Mouse (Mus musculus) intestine, embryonic 14.5 days (tissue): ENCODE results near the gene Camta1. TPM values are rescaled to one million over a fixed set of nuclear protein-coding genes. Genes with fewer than 3 reads are reported as not detected.

Experiments
- ATAC-seq: fragments of 200-750 bp; cut with Nextera tagmentation; replicated peaks from 2 replicates; pipeline ENCODE4 v1.8.0; 2017; ENCODE audit warnings: low read depth, moderate number of reproducible peaks, moderate TSS enrichment, moderate library complexity; ENCODE audit not compliant: low FRiP score, low TSS enrichment
- DNase-seq: peaks from one replicate; pipeline ENCODE4 v3.0.0-alpha.2; 2018; ENCODE audit warnings: low spot score
- H3K27ac ChIP-seq: fragments of 300-500 bp; sonication (generic); 2 replicates; pipeline ENCODE4 v1.5.1; 2014; ENCODE audit warnings: low read depth, mild to moderate bottlenecking, control low read depth
- H3K27me3 ChIP-seq: fragments of 300-500 bp; sonication (generic); replicated peaks from 2 replicates; pipeline ENCODE4 v1.6.1; 2014; ENCODE audit warnings: low read length, control low read depth; ENCODE audit not compliant: control insufficient read depth, insufficient read depth
- H3K36me3 ChIP-seq: fragments of 300-500 bp; sonication (generic); 2 replicates; pipeline ENCODE4 v1.6.1; 2014; ENCODE audit warnings: low read length, control low read depth; ENCODE audit not compliant: control insufficient read depth, insufficient read depth
- H3K4me1 ChIP-seq: fragments of 300-500 bp; sonication (generic); replicated peaks from 2 replicates; pipeline ENCODE4 v1.6.1; 2014; ENCODE audit warnings: low read length, control low read depth, mixed read lengths; ENCODE audit not compliant: control insufficient read depth, insufficient read depth
- H3K4me2 ChIP-seq: fragments of 300-500 bp; sonication (generic); 2 replicates; pipeline ENCODE4 v1.6.1; 2014; ENCODE audit warnings: low read length
- H3K4me3 ChIP-seq: fragments of 300-500 bp; sonication (generic); 2 replicates; pipeline ENCODE4 v1.5.1; 2014; ENCODE audit warnings: low read depth, low read length, control low read depth, mixed read lengths
- H3K9ac ChIP-seq: fragments of 300-500 bp; sonication (generic); 2 replicates; pipeline ENCODE4 v1.6.1; 2014; ENCODE audit warnings: mild to moderate bottlenecking, low read length
- H3K9me3 ChIP-seq: fragments of 300-500 bp; sonication (generic); 2 replicates; pipeline ENCODE4 v1.6.1; 2016; ENCODE audit warnings: low read length, control low read depth; ENCODE audit not compliant: control insufficient read depth
- WGBS: fragments of 180-500 bp; shearing (Covaris S2); extraction: QIAGEN DNeasy Blood & Tissue Kit; methylation state at CpG from one replicate; pipeline ENCODE4 v1.1.7; 2014; 5-methylcytosine and 5-hydroxymethylcytosine counted together
- polyA plus RNA-seq: library from polyadenylated mRNA; unstranded; fragments of >200 nt; fragmentation: Nextera tagmentation; extraction: Ambion mirVana; gene quantifications from 2 replicates; pipeline ENCODE4 v1.2.1, GENCODE M21; 2014

The Camta1 gene
- polyA plus RNA-seq, 1 experiment from 2014 or later: 88.1 TPM

DNA sequence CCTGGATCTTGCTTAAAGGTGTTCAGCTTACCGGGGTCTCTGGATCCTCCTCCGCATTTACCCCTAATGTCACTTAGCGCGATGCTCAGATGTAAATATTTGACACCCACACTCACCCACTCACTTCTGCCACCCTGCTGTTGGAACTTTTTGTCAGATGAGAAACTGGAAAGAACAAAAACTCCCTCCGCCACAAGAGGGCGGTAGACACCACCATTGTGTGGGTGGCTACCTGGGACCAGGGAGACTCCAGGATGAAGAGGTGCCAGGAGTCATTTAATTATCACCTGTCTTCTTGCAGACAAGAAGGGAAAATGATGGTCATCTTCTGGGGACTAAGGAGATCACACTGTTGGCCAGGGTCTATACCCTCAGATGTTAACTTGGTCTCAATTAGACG lies 895.1 kb downstream of the Camta1 start:
- no peak overlapping the region for H3K9ac ChIP-seq
- WGBS: 15% methylated on average over 7 of the region's 7 CpGs
- H3K27me3 ChIP-seq: no peaks in the 10 kb centered on the region
- no peak overlapping the region for H3K27ac ChIP-seq
- ATAC-seq (no peak), DNase-seq (peak; percentile 80)
- no peak overlapping the region for H3K4me3 ChIP-seq
- no peaks in the 10 kb centered on the region for H3K4me1 ChIP-seq
- no peaks in the 10 kb centered on the region for H3K36me3 ChIP-seq
- no peak overlapping the region for H3K4me2 ChIP-seq
- H3K9me3 ChIP-seq: no peaks in the 10 kb centered on the region

DNA sequence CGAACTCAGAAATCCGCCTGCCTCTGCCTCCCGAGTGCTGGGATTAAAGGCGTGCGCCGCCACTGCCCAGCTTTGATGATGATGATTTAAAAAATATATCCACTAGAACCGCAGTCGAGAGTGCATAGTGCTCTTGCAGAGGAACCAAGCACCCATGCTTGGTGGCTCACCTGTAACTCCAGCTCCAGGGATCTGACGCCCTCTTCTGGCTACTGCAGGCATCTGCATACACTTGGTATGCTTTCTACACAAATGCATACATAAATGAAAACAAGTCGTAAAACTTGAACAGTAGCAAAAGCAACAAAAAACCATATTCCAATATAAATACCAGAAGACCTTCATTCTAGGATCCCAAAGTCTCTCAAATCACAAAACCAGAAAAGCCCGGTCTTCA lies 896.1 kb downstream of the Camta1 start:
- WGBS: 64% methylated on average over 11 of the region's 11 CpGs
- no peaks in the 10 kb centered on the region for H3K27me3 ChIP-seq
- DNase-seq (no peak), ATAC-seq (no peak)
- H3K4me1 ChIP-seq: no peaks in the 10 kb centered on the region
- H3K36me3 ChIP-seq: no peaks in the 10 kb centered on the region
- H3K27ac ChIP-seq: no peak overlapping the region
- H3K4me3 ChIP-seq: no peak overlapping the region
- no peak overlapping the region for H3K4me2 ChIP-seq
- no peak overlapping the region for H3K9ac ChIP-seq
- H3K9me3 ChIP-seq: no peaks in the 10 kb centered on the region

DNA sequence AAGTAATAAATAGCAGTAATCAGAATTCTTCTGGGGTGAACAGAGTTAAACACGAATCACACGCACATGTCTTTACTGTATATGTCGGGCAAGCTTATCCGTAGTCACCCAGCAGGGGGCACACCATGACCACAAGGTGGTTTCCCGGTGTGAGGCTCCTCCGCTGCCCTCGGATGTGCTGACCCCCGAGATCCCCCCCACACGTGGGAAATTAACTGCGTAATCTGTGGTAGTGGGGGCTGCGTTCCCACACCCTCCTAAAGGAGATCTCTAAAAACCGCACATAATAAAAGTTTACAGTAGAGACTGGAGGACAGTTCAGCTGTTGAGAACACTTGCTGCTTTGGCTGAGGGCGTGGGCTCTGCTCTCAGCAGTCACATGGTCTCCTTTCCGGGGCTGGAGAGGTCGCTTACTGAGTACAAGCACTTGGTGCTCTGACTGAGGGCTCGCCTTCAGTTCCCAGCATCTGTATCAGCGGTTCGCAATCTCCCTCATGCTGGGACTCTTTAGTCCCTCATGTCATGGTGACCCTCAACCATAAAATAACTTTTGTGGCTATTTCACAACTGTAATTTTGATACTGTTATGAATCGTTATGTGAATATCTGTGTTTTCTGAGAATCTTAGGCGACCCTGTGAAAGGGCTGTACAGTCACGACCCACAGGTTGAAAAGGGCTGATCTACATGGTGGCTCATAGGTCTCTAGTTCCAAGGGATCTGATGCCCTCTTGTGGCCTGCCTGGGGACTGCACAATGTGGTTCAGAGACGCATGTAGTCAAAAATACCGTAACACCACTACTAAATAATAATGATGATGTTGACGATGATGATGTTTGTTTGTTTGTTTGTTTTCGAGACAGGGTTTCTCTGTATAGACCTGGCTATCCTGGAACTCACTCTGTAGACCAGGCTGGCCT lies 896.8 kb downstream of the Camta1 start:
- Histone ChIP-seq H3K27ac (no peak overlapping the region), H3K4me3 (peak overlapping the region; percentile 13; the same call in 1 of the 2 replicates), H3K4me1 (no peaks in the 10 kb centered on the region), H3K36me3 (no peaks in the 10 kb centered on the region), H3K4me2 (peak overlapping the region; percentile 43), H3K9me3 (no peaks in the 10 kb centered on the region), H3K27me3 (no peaks in the 10 kb centered on the region), H3K9ac (no peak overlapping the region)
- ATAC-seq (no peak; the same call in 1 of the 2 replicates), DNase-seq (peak; percentile 94)
- 15% methylated on average over 25 of the region's 25 CpGs for WGBS

DNA sequence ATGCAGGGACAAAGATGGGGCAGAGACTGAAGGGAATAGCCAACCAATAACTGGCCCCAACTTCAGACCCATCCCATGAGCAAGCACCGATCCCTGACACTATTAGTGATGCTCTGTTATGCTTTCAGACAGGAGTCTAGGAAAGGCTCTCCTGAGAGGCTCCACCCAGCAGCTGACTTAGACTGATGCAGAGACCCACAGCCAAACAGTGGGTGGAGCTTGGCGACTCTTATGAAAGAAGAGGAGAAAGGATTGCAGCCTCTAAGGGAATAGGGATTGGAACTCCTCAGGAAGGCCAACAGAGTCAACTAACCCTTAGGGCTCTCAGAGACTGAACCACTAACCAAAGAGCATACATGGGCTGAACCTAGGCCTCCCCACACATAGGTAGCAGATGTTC lies 898.0 kb downstream of the Camta1 start:
- Histone ChIP-seq H3K27ac (no peak overlapping the region), H3K9me3 (no peaks in the 10 kb centered on the region), H3K4me1 (no peaks in the 10 kb centered on the region), H3K4me3 (no peak overlapping the region), H3K9ac (no peak overlapping the region), H3K27me3 (no peaks in the 10 kb centered on the region), H3K36me3 (no peaks in the 10 kb centered on the region), H3K4me2 (no peak overlapping the region)
- WGBS: 62% methylated on average over 2 of the region's 2 CpGs
- no peak for ATAC-seq
- DNase-seq: no peak

DNA sequence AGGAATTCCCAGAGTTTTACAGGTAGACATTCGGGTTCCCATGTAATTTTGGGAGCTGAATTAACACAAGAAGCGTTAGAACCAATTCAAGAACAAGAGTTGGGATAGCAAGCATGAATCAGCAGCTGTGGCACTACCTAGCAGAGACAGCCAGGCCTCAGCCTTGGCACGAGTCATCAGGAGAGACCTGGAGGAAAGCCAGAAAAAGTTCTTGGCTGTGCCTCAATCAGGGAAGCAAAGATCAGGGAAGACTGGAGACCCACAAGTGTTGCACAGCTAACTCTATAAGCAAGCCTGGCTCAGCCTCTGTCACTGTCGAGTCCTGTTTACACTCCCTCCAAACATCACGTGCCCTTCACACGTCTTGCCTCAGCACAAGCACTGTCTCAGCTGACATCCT lies 899.4 kb downstream of the Camta1 start:
- H3K27me3 ChIP-seq: no peaks in the 10 kb centered on the region
- no peak overlapping the region for H3K27ac ChIP-seq
- H3K36me3 ChIP-seq: no peaks in the 10 kb centered on the region
- no peak overlapping the region for H3K4me3 ChIP-seq
- no peaks in the 10 kb centered on the region for H3K9me3 ChIP-seq
- no peak overlapping the region for H3K4me2 ChIP-seq
- no peak for ATAC-seq
- 45% methylated on average over 6 of the region's 6 CpGs for WGBS
- H3K4me1 ChIP-seq: no peaks in the 10 kb centered on the region
- no peak for DNase-seq
- no peak overlapping the region for H3K9ac ChIP-seq

DNA sequence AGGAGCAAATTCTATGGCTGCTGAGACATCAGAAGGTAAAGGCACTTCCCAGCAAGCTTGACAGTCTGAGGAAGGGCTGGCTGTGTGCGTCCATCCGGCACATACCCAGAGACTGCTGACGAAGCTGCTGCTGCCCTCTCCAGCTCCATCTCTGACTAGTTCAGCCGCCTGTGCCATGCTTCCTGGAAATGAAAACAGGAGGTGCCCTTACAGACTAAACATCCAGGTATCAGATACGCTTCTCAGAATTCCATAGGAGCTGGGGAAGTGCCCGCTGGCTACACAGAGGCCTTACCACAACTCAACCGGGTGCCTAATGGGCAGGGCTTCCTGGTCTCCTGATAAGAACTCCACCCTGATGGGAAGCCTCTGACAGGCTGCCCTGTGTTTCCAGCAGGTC lies 903.1 kb downstream of the Camta1 start:
- Histone ChIP-seq H3K4me2 (no peak overlapping the region), H3K27me3 (no peaks in the 10 kb centered on the region), H3K9ac (no peak overlapping the region), H3K27ac (no peak overlapping the region), H3K9me3 (no peaks in the 10 kb centered on the region), H3K4me3 (no peak overlapping the region), H3K4me1 (no peaks in the 10 kb centered on the region), H3K36me3 (no peaks in the 10 kb centered on the region)
- ATAC-seq (no peak), DNase-seq (no peak)
- WGBS: 77% methylated on average over 7 of the region's 7 CpGs

DNA sequence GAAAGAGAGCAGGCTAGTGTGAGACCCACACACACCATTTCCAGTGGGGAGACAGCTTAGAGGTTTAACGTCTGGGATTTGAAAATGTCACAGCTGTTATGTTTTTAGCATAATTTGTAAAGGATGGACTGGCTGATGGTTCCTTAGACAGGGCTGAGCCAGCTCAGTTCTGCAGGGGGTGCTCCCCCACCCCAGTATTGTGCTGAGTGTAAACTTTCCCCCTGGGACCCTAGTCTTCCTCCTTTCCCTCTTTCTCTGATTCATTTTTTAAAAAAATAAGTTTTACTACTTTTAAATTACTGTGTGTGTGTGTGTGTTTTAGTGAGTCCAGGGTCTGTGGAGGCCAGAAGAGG lies 904.6 kb downstream of the Camta1 start:
- no peaks in the 10 kb centered on the region for H3K27me3 ChIP-seq
- H3K4me2 ChIP-seq: no peak overlapping the region
- peak overlapping the region; percentile 3; the same call in 1 of the 2 replicates for H3K27ac ChIP-seq
- DNase-seq (no peak), ATAC-seq (no peak)
- H3K4me1 ChIP-seq: no peaks in the 10 kb centered on the region
- no peaks in the 10 kb centered on the region for H3K36me3 ChIP-seq
- H3K9me3 ChIP-seq: no peaks in the 10 kb centered on the region
- no peak overlapping the region for H3K4me3 ChIP-seq
- H3K9ac ChIP-seq: no peak overlapping the region
- WGBS: 42% methylated on average over 1 of the region's 1 CpGs

DNA sequence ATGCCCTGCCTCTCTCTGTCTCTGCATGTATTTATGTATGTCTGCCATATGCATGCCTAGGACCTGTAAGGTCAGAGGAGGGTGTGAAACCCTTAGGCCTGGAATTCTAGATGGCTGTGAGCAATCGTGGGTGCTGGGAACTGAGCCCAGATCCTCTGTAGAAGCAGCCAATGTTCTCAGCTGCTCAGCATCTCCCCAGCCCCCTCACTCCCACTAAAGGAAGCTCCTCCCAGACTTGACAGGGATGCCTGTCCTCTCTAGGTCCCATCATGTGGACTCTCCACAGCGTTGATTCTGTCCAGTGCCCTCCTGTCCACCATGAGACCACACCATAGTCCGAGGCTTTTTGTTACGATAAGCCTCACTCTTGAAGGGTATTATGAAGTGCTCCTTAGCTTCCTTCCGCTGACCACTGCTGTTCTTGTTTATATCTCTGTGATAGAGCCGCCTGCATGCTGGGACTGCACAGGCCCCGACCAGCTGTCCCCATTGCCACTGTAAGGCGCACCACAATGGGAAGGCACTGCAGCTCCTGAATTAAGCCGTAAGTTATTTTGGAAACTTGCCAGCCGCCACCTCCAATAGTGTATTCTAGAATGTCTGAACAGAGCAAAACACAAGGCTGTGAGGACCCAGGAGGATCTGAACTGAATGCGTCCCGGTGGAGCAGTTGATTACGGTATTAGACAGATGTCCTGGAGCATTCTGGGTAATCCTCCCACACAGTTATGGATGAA lies 905.1 kb downstream of the Camta1 start:
- no peak overlapping the region for H3K9ac ChIP-seq
- H3K36me3 ChIP-seq: no peaks in the 10 kb centered on the region
- 0 out of 2 replicates have a peak overlapping the region, but pooled peaks have one; percentile 5 for H3K4me2 ChIP-seq
- DNase-seq (no peak), ATAC-seq (no peak)
- no peaks in the 10 kb centered on the region for H3K27me3 ChIP-seq
- H3K9me3 ChIP-seq: no peaks in the 10 kb centered on the region
- 56% methylated on average over 13 of the region's 13 CpGs for WGBS
- peak overlapping the region; percentile 3; the same call in 1 of the 2 replicates for H3K27ac ChIP-seq
- no peak overlapping the region for H3K4me3 ChIP-seq
- no peaks in the 10 kb centered on the region for H3K4me1 ChIP-seq
